Mouse (Mus musculus) cerebellum, postnatal 36 days (tissue): Measurements from ENCODE around the gene Sik3.

Source experiments
- DNase-seq, 2 experiments: peaks; one replicate each; pipeline ENCODE4 v3.0.0; 2021 to 2022; ENCODE audit warnings: mixed read lengths in 2 of 2

Sik3 gene

DNA sequence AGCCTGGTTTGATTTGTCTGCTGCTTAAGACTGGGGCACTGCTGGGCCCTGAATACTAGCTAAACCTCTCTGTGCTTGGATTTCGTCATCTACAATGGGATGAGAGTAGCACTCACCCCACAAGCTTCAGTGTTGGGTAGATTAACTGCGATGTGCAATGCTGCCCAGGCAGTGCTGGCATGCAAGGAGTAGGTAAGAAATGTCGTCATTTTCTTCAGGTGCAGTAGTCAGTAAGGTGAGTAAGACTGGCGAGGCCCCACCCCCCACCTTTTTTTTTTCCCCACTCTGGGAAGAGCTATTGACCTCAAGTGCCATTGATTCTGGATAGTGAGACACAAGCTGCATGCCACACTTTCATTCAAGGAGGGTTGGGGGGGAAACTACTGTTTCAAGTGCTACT is 3.8 kb downstream of the Sik3 start:
- no peak for DNase-seq

DNA sequence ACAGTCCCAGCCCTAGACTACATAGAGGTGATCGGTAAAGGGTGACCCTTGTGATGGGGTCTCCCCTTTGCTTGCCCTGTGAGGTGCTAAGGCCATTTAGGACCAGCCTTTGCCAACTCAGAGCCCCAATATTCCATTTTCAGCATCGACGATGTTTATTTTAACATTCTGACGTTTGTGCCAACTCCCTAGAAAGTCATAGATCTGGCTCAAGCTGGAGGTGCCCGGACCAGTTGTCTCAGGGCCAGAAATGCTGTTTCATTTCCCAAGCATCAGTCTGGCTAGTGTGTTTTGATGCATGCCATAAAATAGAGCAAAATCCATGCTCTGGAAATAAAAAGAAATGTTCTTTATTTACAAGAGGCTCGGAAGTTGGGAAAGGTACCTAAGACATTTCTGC is 5.7 kb downstream of the Sik3 start:
- DNase-seq: peak; percentile 30 to 44

DNA sequence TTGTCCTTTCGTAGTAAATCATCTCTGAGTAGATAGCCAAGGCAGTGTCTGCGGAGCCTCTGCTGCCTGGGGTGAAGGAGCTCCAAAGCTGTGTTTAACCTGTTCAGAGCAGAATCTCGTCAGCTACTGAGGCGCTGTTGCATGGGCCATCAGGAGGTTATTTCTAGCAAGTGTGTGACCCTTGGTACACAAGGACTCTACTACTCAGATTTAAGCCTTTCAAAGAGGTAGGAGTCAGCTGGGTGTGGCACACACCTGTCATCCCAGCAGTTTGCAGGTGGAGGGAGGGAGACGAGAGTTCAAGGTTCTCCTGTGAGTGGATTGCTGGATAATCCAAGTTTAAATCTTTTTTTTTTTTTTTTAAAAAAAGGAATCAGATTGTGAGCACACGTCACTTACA is 7.4 kb downstream of the Sik3 start:
- no peak for DNase-seq

DNA sequence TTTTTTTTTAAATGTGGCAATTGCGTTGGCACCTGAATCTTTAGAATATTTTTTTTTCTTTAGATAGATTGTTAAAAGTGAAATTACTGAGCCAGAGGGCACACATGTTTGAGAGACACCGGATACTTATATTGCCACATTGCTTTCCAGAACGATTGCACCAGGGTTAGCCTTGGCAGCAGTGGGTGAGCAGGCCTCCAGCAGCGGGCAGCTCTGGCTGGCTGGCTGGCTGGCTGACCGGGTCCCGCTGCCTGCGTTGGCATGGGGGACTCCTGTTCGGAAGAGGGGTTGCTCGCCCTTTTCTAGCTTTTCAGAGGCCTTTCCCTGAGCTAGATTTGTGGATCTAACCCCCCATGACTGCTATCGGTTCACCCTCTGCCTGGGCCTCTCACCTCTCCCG is 11.0 kb downstream of the Sik3 start:
- peak in 1 of 2 experiments; percentile 31 for DNase-seq

DNA sequence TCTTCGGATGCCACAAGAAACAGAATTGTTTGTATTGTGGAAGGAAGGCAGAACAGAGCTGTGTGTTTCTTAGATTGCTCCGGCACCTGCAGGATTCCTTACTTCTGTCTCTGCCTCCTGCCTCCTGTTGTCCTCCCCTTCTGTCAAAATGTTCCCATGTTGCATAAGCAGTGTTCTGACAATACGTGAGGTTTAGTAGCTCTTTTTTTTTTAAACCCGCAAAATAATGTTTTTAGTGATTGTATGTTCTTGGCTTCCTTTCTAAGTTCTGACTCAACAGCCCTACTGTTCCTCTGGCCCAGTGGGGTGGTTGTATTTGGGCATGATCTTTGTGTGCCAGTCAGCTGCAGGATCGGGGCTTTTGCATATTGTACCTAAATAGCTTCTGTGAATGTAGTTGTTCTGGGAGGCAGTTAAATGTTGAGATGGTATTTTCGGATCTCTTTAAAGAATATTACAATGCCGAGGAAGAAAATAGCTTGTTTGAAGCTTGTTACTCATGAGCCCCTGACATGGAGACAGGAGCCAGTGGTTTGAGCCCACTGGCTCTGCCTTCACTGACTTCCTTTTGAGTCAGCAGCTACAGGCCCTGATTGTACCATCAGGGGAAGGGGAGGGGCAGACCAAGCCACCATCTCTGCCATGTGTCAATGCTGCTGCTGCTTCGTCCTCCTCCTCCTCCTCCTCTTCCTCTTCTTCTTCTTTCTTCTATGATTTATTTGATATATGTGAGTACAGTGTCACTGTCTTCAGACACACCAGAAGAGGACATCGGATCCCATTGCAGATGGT is 13.6 kb downstream of the Sik3 start:
- DNase-seq: peak; percentile 26 to 52

DNA sequence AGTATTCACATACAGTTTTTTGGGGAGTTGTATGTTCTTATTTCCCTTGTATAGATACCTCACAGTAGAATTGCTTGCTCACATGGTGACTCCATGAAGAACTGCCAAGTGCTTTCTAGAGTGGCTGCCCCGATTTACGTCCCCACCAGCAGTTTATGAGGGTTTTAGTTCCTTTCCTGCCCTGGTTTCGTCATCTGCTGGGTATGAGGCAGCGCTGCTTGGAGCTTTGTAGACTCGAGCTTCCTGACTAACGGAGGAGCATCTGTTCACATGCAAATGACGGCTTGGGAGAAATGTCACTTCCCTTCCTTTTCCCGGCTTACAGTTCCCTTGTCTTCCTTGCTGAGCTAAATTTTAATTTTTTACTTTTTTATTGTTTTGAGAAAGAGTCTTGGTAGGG is 15.4 kb downstream of the Sik3 start:
- no peak for DNase-seq

DNA sequence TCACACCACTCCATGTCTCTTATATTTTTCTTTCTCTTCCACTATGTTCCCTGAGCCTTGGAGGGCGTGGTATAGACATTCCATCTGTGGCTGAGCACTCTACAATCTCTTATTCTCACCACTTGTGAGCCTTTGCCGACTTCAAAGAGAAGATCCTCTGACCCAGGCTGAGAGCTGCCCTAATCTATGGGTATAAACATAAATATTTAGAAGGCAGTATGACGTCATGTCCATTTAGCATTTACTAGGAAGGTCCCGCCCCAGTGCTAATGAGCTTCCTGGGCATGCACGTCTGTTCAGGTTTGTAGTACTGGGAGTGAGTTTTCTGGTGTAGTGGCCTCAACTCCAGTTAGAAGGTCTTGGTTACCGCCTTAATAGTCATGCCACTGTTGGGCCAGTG is 16.9 kb downstream of the Sik3 start:
- no peak for DNase-seq

DNA sequence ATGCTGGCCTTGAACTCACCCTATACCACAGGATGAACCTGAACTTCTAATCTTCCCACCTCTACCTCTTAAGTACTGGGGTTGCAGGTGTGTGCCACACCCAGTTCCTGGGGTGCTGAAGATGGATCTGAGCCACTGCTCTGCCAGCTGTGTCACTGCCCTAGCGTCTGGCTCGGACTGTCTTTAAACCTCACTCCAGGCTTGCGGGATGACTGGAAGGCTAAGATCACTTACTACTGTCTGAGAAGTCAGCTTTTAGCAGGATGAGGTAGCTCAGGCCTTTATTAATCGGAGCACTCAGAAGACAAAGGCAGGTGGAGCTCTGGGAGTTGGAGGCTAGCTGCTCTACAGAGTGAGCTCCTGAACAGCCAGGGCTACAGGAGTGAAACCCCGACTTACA is 17.6 kb downstream of the Sik3 start:
- no peak for DNase-seq

DNA sequence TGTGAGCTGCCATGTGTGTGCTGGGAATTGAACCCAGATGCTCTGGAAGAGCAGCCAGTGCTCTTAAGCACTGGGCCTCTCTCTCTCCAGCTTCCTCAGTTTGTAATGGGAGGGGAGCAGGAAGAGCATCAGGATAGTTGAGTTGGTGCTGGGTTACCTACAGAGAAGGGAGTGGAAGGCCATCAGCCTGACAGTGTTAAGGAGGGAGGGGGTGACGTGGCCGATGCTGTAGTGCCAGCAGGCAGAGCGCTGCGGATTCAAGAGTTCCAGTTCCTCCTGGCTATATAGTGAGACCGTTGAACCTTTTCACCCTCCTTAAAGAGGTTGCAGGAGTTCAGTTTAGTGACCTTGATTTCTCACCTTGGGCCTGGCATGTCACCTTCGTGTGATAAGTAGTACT is 18.3 kb downstream of the Sik3 start:
- DNase-seq: no peak

DNA sequence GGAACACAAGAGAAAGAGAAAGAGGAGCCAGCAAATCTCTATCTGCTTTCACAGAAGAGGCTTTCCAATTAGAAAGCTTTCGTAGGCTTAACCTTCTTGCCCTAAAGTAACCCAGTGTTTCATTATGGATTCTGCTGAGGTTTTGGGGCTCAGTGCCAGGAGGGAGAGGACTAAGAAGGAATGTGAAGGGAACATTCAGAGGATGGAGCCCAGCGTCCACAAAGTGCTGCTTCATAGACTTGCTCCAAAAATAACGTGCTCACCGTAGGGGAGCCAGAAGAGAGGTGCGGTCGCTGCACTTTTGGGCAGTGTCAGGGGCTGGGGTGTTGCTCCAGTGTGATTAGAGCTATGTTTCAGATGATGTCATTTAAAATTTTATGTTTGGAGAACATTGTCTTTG is 19.6 kb downstream of the Sik3 start:
- peak in 1 of 2 experiments; percentile 29 for DNase-seq

DNA sequence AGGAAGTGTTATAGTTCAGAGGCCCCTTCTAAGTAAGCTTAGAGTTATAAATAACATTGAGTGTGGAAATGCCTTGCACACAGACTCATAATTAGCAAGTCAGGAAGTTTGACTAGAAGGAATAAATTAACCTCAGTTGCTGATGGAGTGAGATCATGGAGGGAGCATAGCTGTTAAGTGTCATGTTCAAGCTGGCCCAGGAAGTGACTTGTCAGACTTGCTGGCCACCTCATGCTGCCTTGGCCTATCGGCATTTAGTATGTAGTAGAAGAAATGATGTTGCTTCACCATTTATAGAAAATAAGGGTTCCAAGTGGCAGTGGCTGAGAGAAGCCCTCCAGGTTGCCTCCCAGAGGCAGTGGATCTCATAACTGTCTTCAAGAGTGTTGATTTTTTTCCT is 20.4 kb downstream of the Sik3 start:
- no peak for DNase-seq

DNA sequence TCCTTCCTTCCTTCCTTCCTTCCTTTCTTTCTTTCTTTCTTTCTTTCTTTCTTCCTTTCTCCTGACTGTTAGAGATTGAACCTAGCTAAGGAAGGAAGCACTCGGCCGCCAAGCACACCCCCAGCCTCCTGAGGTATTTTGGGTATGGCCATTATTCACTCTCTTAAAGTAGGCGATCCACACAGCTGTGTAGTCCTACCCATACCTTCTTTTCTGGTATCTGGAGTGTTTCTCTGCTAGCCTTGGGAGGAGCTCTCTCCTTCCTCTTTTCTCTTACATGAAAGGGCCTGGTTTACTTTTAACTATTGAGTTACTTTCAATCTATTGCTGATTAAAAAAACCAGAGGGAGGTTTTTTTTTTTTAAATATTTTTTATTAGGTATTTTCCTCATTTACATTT is 21.2 kb downstream of the Sik3 start:
- no peak for DNase-seq

DNA sequence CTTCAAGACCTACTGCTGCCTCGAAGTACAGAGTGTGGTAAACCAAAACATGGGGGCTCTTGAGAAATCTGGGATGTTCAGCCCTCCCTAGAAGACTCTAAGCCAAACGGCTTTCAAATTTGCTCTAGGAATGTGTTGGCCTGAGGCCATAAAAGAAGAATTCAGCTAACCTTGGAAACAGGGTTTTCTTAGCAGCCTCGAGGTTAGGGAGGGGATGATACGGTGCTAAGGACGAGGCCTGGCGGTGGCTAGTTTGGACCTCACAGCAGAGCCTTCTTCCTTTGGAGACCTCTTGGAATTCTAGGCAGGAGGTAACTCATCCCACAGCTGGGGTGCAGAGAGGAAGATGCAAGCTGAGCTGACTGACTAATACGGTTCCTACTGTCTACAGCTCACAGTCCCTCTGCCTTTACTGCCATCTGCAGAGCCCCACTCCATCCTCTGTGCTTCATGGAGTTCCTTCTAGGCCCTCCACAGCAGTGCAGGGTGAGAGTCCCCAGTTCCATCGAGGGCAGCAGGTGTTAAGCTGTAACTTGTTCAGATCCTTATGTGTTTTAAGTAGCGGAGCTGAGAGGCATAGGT is 22.8 kb downstream of the Sik3 start:
- no peak for DNase-seq

DNA sequence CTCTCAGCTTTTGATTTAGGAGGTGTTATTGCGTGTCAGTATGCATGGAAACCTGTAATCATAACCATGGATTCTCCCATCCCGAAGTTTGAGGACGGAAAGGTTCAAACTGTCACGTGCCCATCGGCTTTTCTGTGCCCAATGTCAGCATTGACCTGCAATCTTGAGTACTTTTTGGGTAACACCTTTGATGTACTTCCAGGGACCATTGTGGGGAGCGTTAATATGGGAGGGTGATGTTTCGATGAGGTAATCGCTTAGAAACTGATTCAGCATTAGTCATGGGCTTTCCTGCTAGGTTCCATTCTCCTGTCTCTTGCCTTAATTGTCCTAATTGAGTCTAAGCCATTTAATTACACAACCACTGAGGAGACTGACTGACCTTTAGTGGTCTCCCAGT is 24.3 kb downstream of the Sik3 start:
- DNase-seq: no peak

DNA sequence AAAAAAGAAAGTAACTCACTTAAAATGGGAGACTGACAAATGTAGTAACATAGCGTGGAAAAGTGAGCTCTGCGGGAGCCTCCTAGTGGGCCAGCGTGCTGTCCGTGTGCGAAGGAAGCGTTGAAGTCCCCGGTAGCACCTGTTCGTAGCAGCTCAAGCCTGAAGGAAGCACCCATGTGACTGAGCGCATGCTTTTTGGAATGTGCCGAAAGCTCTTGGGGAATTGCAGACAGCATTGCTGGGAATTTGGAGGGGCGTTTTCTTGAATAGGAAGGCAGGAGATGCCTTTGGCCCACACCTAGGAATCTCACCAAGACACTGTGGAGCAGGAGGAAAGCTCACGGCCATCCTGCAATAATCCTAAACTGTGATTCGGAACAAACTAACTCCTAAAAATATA is 26.2 kb downstream of the Sik3 start:
- DNase-seq: no peak

DNA sequence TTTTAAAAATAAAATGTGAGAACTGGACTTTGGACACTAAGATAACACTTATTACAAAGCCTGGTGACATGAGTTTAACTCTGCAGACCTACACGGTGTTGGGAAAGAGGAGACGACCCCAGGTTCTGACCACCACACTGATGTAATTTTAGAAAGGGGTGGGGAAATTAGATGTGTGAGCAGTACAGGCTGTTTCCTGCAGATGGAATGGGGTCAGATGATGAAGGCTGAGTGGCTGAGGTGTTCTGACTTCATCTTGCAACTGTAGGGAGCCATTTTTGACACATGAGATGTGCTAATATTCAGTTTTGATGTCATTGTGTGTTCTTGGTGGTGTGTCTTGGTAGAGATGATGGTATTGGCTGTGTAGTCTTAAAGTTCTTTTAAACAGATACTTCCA is 28.6 kb downstream of the Sik3 start:
- no peak for DNase-seq

DNA sequence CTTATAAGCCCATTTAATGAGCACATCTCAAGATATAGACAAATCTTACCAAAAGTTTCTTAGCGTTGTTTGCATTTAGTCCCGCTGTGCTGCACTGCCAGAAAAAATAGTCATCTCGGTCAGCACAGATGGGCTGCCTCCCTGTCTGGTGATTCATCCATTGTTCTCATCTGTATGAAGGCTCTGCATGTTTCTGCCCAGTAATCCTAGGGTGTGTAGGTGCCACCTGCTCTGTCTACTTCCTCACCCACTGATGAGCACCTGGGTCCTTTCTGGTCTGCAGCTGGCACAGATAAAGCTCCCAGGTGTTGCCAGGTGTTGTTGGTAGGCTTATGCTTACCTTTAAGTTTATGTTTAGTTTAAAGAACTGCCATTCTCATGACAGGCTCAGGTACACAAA is 29.8 kb downstream of the Sik3 start:
- no peak for DNase-seq

DNA sequence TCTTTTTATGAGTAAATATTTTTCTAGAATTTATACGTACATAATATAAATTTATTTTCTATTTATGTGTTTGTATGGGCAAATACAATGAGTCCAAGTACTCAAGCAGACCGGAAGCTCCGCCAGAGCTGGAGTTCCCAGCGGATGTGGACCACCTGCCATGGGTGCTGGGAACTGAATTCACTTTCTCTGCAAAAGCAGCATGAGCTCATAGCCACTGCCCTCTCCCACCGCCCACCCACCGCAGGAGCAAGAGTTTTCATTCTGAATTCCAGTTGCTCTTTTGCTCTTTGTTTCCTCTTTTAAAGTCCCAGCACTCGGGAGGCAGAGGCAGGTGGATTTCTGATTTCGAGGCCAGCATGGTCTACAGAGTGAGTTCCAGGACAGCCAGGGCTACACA is 31.0 kb downstream of the Sik3 start:
- DNase-seq: no peak

DNA sequence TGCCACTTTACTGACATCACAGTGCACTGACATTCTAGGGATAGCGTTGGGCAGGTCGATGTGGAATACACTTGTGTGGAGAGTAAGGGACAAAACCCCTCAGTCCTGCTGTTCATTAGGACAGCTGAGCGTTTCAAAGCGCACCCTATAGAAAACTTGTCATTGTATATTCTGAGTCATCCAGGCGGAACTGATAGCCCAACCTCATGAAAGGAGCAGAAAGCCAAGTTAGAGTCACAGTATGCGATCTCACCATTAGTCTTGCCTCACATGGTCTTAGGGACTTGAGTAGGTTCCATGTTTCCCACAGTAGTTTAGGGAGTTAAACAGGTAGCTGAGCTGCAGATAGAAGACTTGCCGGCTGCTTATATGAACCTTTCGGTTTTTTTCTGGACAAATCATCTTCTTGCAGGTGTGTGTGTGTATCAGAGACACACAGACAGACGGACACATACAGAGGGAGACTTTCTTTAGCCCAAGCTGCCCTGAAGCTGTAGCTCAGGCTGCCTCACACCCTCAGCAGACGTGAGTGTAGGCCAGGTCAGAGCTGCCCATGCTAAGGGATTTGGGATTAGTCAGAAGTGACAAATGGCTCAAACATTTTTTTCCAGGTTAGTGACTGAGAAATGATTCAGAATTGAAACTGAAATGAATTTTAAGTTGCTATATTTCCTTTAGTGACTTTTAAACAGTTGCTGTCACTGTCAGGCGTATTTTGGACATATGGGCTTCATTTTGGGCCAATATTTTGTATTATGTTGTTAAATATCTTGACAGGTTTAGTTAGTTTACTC is 34.3 kb downstream of the Sik3 start:
- no peak for DNase-seq

DNA sequence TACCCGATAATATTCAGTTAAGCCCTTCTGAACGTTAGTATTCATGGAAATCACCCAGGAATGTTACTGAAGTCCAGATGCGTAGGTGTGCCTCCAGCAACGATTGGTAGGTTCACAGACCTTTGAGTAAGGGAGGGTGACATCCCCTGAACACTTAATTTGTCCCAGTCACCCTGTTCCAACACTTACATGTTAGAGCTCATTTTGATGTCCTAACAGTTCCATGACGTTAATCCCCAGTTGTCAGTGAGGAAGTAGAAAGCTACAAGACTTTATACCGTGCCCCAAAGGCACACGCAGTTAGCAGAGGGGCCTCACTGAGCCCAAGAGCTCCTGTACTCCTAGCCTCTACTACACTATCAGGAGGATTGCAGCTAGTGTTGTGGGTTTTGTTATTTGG is 36.9 kb downstream of the Sik3 start:
- DNase-seq: no peak

DNA sequence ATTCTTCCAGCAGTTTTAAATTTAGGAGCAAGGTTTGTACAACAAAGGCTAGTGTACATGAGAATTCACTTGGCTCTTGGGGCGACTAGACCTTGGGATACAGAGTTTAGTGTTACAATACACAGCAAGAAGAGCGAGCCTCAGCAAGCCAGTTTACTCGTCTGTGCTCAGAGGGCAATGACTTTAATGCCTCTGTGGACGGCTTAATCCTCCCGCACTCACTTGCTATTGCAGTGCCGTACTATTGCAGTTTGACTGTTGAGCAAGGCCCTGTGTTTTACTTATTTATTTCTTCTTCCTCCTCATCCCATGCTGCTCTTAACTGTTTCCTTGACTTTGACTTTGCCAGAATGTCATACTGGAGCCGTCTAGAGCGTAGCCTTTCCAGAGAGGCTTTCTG is 37.6 kb downstream of the Sik3 start:
- DNase-seq: no peak

DNA sequence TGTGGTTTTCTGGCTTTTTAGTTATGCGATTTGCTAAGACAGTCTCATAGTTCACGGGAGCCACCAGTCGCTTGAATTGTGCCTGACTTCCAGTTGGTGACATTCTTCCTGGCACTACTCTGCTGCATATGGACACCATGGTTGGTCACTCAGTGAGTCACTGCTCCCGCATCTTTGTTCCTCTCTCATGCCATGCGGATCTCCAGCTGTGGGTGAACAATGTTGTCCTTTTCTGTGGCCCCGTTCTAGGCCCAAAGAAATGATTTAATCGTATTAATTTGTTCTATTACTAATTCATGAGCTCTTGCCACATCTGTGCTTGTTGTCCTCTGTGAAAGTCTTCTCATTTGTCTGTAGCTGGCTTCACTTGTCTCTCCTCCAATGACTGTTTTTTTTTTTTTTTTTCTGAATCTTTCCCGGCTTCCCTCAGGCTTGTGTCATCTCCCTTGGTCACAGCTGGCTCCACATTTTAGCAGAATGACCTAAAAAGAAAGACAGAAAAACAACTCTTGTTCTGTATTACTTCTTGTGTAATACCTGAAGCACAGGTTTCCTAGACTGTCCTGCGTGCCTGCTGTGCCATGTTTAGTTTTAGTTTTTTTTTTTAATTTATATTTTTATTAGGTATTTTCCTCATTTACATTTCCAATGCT is 40.5 kb downstream of the Sik3 start:
- peak; percentile 41 to 54 for DNase-seq

DNA sequence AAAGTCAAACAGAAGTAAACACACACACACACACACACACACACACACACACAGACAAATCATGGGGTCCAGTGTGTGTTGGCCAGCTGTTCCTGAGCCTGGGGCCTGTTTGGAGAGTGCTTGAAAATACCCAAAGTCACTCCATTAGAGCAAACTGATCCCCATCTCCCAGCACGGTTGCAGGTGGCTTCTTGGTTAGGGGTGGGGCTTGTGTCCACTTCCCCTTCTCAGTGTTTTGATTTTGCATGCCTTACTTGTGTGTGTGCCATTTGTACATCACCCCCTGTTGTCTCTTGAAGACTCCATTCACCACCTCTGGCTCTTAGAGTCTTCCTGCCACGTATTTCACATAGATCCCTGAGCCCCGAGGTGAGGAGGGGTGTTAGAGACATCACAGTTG is 45.4 kb downstream of the Sik3 start:
- no peak for DNase-seq

DNA sequence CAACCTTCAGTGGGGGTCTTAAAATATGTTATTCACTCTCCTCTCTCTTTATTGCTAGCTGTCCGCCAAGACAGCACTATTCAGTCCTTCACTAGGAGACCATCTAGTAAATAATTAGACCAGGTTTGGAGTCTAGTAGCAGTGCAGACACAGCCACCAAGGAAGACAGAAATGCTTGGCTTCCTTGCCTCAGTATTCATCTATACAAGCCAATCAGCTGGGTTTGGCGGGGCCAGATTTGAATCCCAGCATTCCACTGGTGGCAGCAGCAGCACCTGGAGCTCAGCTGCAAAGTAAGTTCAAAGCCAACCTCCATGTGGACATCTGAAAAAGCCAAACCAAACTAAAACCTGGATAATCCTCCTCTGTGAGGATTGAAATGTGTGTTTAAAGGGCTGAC is 47.6 kb downstream of the Sik3 start:
- DNase-seq: no peak
